Mouse (Mus musculus) layer of hippocampus, adult 2 months (tissue): ENCODE data around the gene 9530077C05Rik. TPM values are rescaled to one million over a fixed set of nuclear protein-coding genes. Genes with fewer than 3 reads are reported as not detected.
A peak's percentile ranks its signal among the peaks of the same experiment; 100 is the strongest.

ENCODE experiments used
- DNase-seq, 2 experiments: peaks; one replicate each; pipeline ENCODE4 v3.0.0; 2022; ENCODE audit warnings: low spot score in 2 of 2
- H3K27ac ChIP-seq: fragments of 200-600 bp; 2 replicates; pipeline ENCODE4 v1.8.1; 2022
- H3K4me3 ChIP-seq: fragments of 200-600 bp; 2 replicates; pipeline ENCODE4 v1.8.1; 2022; ENCODE audit warnings: mild to moderate bottlenecking
- CTCF ChIP-seq: fragments of 200-600 bp; conservative IDR thresholded peaks from 2 replicates; pipeline ENCODE4 v1.8.1; 2022; ENCODE audit warnings: antibody characterized with exemption, mild to moderate bottlenecking, moderate library complexity
- total RNA-seq, 2 experiments: library from RNA; stranded (reverse); gene quantifications; 2 replicates each; pipeline ENCODE4 v1.2.3; 2021

The 9530077C05Rik gene
- total RNA-seq, 2 experiments from 2014 or later: 7.6 to 9.6 TPM

DNA sequence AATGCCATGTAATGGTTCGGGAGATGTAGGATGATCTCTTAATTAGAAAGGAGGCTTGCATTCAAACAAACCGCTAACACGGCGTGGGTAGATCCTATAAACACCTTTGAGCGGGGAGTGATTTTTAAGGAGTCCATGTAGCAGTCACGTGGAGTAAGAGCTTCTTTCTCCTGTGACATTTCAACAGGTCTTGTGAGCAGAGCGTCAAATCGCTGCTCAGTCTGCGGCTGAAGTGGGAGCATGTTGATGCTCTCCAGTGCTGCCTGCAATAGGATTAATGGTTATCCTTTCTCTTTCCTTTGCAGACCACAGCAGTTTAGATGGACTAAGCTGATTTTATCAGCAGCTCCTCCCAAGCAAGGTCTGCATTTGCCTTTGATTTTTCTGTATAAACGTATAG is 65.0 kb downstream of the 9530077C05Rik start:
- Histone ChIP-seq H3K27ac (peak overlapping the region; percentile 85), H3K4me3 (peak overlapping the region; percentile 65)
- TF ChIP-seq CTCF: no peak
- DNase-seq: no peak

DNA sequence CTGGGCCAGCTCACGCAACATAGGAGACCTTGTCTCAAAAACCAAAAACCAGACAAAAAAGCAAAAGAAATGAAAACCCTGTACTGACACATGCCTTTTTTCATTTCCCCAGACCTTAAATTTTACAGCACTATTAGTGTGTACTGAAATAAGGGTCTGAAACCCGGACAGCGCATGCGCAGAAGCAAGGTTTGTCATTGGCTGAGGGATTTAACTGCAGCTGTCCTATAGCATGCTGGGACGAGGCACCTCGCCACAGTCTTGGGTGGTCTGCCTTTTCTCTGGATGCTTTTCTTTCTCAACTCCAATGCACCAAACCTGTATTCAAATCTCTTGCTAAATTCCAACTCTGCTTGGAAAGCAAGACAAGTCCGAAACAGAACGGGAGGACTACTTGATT is 67.6 kb downstream of the 9530077C05Rik start:
- DNase-seq: no peak
- Histone ChIP-seq H3K4me3 (no peak overlapping the region), H3K27ac (no peak overlapping the region)
- no peak for TF ChIP-seq CTCF

DNA sequence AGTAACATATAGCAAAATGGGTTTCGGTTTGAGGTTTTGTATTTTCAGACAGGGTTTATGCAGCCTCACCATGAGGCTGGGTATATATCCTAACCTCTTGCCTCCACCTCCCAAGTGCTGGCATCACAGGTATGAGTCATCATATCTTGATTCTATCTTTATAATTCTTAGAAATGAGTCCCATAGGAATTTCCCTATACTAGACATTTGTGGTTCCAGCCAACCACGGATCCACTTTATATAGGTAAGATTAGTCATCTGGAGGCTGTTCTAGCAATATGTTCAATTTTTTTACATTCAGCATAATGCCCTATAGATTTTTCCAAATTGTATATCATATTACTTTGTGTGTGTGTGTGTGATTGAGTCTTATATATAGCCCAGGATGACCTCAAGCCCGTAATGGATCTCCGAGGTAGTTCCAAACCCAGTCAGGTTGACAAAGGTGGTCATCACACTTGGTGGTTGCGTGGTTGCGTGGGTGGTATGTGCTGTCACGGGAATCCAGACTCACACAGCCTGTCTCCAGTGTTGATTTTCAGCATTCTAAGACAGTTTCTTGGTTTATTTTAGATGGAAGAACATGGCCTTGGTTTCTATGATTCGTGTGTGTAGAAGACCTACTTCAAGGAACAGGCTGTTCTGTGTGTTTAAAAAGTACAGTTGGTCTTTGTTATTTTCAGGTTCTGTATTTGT is 72.7 kb downstream of the 9530077C05Rik start:
- TF ChIP-seq CTCF: no peak
- no peak for DNase-seq
- H3K27ac ChIP-seq: no peak overlapping the region

DNA sequence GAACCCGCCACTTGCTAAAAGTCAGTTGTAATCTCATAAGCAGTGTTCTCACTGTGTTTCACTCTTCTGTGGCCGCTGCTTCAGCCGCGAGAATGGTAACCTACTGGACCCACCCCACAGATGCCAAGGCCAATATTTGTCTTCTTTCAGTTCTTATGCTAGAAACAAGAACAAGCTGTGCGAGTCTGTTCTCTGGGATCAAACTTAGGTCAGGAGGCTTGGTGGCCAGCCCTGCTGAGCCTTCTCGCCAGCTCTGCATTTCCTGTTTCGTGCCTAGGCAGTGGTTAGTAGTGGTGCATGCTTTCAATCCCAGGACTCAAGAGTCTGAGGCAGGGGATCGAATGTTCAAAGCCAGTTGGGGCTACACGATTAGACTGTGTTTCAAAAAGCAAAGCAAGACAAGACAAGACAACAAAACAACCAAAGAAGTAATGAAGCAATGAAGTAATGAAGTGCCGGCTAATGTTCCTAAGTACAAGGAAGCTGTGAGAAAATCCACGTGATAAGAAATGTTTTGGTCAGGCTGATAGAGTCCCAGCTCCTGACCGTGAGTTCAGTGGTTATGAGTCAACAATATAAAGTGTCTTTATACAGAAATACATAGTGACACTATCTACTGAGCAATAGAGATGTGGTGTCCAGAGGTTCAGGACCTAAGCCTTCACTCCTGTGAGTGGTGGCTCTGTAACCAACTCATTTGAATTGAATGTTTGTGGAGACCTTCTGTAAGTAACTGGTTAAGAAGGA is 73.4 kb downstream of the 9530077C05Rik start:
- TF ChIP-seq CTCF: no peak
- DNase-seq: no peak
- no peak overlapping the region for H3K27ac ChIP-seq
- no peak overlapping the region for H3K4me3 ChIP-seq

More for the DNA sequence above, 72.7 kb downstream of the 9530077C05Rik start:
- no peak overlapping the region for H3K4me3 ChIP-seq

DNA sequence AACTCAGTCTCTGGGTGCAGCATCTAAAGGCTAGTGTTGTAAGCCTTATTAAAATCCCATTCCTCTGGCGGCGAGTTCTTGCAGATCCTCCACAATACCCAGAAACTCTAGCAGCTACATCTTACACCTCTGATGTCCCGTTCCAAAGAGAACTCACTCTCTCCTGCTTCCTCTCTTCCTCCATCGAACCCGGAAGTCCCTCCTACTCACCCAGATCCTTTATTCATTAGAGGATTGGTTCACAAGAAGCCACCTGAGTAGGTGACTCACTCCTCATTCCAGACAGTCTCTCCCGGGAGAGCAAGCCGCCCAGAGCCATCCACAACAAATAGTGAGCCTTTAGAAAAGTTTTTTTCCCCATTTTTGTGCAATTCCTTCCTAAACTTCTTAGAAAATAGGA is 74.9 kb downstream of the 9530077C05Rik start:
- no peak overlapping the region for H3K27ac ChIP-seq
- TF ChIP-seq CTCF: no peak
- DNase-seq: no peak

DNA sequence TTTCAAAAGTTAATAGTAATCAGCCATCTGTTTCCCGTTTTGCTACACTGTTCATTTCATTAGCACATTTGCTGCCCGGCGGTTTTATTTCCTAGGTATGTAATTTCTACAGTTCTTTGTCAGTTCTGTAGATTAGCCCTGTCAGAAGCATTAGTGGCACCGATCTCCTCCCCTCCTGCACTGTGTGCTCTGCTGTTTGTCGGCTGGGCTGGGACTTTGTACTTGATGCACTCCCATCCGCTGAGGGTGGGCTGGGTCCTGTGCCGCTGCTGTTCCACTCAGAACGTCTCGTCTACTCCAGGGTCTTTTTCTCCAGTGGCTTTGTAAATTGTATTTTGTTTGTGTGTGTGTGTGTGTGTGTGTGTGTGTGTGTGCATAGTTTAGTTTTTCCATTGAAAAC is 77.7 kb downstream of the 9530077C05Rik start:
- Histone ChIP-seq H3K27ac (no peak overlapping the region), H3K4me3 (no peak overlapping the region)
- no peak for DNase-seq
- TF ChIP-seq CTCF: no peak

More for the DNA sequence above, 74.9 kb downstream of the 9530077C05Rik start:
- no peak overlapping the region for H3K4me3 ChIP-seq

Other genes with a start within 250 kb of the 9530077C05Rik start
- under 1 TPM in 1 of 2 experiments, not detected in 1; 0.42 TPM for gene Zfp872, start 223.4 kb upstream of the 9530077C05Rik start, total RNA-seq
- 10 to 100 TPM; 26.0 to 26.4 TPM for gene Zfp809, start 185.8 kb upstream of the 9530077C05Rik start, total RNA-seq
- 1 to 10 TPM; 6.4 to 6.7 TPM for gene Zfp599, start 151.6 kb upstream of the 9530077C05Rik start, total RNA-seq
- 10 to 100 TPM; 19.9 to 23.2 TPM for gene Zfp810, start 103.9 kb upstream of the 9530077C05Rik start, total RNA-seq
- gene Anln, start 22.3 kb upstream of the 9530077C05Rik start, total RNA-seq: 10 to 100 TPM; 17.4 to 21.5 TPM
- not detected for gene Gm17545, start 42.8 kb downstream of the 9530077C05Rik start, total RNA-seq
- gene Rp9, start 58.2 kb downstream of the 9530077C05Rik start, total RNA-seq: 10 to 100 TPM; 34.3 to 34.5 TPM
- gene Bbs9, start 64.2 kb downstream of the 9530077C05Rik start, total RNA-seq: 10 to 100 TPM; 21.0 to 26.6 TPM